Mouse (Mus musculus) limb, embryonic 15.5 days (tissue): Measurements from ENCODE around the gene Gm10750. TPM values are rescaled to one million over a fixed set of nuclear protein-coding genes. Genes with fewer than 3 reads are reported as not detected.
"Not testable (repeated sequence)": the region's sequence is repeated elsewhere in the genome, so short reads cannot be mapped to it uniquely, and the experiment has no call there.

Experiments used
- ATAC-seq: fragments of 200-750 bp; cut with Nextera tagmentation; 2 replicates; pipeline ENCODE4 v1.8.0; 2017; ENCODE audit warnings: low read depth, moderate TSS enrichment; ENCODE audit not compliant: insufficient number of reproducible peaks, low FRiP score, low TSS enrichment
- H3K27ac ChIP-seq: fragments of 300-500 bp; sonication (generic); 2 replicates; pipeline ENCODE4 v1.5.1; 2015; ENCODE audit warnings: moderate library complexity, mild to moderate bottlenecking, inconsistent platforms
- H3K27me3 ChIP-seq: fragments of 300-500 bp; sonication (generic); 2 replicates; pipeline ENCODE4 v1.6.1; 2015; ENCODE audit warnings: inconsistent platforms
- H3K36me3 ChIP-seq: fragments of 300-500 bp; sonication (generic); 2 replicates; pipeline ENCODE4 v1.6.1; 2015; ENCODE audit warnings: inconsistent platforms
- H3K4me1 ChIP-seq: fragments of 300-500 bp; sonication (generic); 2 replicates; pipeline ENCODE4 v1.6.1; 2015; ENCODE audit warnings: inconsistent platforms
- H3K4me2 ChIP-seq: fragments of 300-500 bp; sonication (generic); 2 replicates; pipeline ENCODE4 v1.6.1; 2015; ENCODE audit warnings: mild to moderate bottlenecking, inconsistent platforms
- H3K4me3 ChIP-seq: fragments of 300-500 bp; sonication (generic); 2 replicates; pipeline ENCODE4 v1.5.1; 2015; ENCODE audit warnings: mild to moderate bottlenecking, inconsistent platforms
- H3K9ac ChIP-seq: fragments of 300-500 bp; sonication (generic); 2 replicates; pipeline ENCODE4 v1.6.1; 2015; ENCODE audit warnings: inconsistent platforms
- H3K9me3 ChIP-seq: fragments of 300-500 bp; sonication (generic); 2 replicates; pipeline ENCODE4 v1.6.1; 2016; ENCODE audit warnings: inconsistent platforms
- WGBS: fragments of 180-500 bp; shearing (Covaris S2); methylation state at CpG from one replicate; pipeline ENCODE4 v1.1.7; 2015; 5-methylcytosine and 5-hydroxymethylcytosine counted together
- polyA plus RNA-seq: library from polyadenylated mRNA; unstranded; fragments of >200 nt; fragmentation: Nextera tagmentation; extraction: Ambion mirVana; gene quantifications from 2 replicates; pipeline ENCODE4 v1.2.1, GENCODE M21; 2015

Gene Gm10750
- not detected in 2 replicates for polyA plus RNA-seq

DNA sequence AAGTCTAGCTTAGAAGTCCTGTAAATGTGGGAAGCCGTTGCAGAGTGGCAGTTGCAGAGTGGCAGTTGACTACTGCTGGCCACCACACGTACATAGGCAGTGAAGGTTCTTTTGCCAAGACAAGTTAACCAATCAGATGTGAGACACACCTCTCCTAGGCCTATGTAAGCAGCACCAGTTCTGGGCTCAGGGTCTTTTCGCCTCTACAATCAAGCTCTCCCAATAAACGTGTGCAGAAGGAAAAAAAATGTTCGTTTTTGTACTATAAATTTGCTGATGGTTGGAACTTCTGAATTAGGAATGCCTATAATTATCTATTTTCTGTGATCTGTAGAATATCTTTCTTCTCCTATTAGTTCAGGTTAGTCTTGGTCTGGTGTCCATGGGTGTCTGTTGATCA is at the start of gene Gm10750:
TSS of gene Gm10750 (minus strand) at position 101 of the 400 bp plus-strand sequence.
- not testable (repeated sequence) for H3K4me3 ChIP-seq, H3K27me3 ChIP-seq
- 69% methylated on average over 5 of the region's 5 CpGs for WGBS

DNA sequence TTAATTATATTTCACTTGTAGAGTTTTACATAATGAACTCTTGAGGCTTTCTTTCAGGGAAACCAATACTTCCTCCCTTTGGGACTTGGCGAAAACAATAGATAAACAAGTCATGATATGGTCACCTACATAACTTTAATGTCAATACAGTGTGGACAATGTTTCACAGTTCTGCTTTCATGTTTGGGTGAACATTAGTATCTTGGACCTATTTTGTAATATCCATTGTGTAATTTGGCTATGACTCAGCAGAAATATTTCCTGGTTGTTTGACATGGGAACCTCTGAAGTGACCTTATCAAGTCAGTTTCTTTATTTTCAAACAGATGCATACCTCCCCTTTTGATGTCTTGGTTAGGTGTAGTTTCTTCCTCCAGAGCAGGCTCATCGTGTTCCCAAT is 12.2 kb downstream of the Gm10750 start:
- Histone ChIP-seq H3K9me3 (no peaks in the 10 kb centered on the region), H3K27ac (no peak overlapping the region), H3K27me3 (no peaks in the 10 kb centered on the region), H3K4me2 (no peak overlapping the region), H3K36me3 (no peaks in the 10 kb centered on the region), H3K9ac (no peak overlapping the region), H3K4me1 (no peaks in the 10 kb centered on the region), H3K4me3 (no peak overlapping the region)
- WGBS: 70% methylated on average over 2 of the region's 2 CpGs
- ATAC-seq: no peak

More for the DNA sequence above, at the start of gene Gm10750:
- not testable (repeated sequence) for H3K4me1 ChIP-seq, ATAC-seq, H3K36me3 ChIP-seq, H3K27ac ChIP-seq, H3K9me3 ChIP-seq, H3K9ac ChIP-seq, H3K4me2 ChIP-seq

DNA sequence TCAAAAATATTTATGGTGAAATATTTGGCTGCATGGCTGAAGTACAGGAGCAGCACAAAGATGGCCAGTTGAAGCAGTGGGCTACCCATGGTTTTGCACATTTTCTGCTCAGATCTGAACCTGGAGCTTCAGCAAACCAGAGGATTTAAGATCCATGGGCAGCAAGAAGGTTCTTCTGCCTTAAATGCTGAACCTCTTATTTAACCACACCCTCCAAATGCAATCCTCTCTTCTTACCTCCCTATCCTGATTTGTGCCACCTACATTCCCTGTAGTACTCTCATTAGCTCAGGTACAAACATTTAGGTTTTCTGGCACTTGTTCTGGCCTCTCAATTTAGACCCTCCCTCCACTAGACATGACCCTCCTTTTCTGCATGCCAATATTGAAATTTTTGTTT is 13.9 kb downstream of the Gm10750 start, which contains the start of gene Gm1330:
TSS of gene Gm1330 (minus strand) at position 101 of the 400 bp plus-strand sequence.
- no peak within 1 kb of the TSS for H3K4me2 ChIP-seq
- no peak for ATAC-seq
- no peak within 1 kb of the TSS for H3K9ac ChIP-seq
- H3K9me3 ChIP-seq: no peaks in the 10 kb centered on the region
- H3K36me3 ChIP-seq: no peaks in the 10 kb centered on the region
- no peak within 1 kb of the TSS for H3K4me3 ChIP-seq
- no peaks in the 10 kb centered on the region for H3K27me3 ChIP-seq
- no peaks in the 10 kb centered on the region for H3K4me1 ChIP-seq
- no peak within 1 kb of the TSS for H3K27ac ChIP-seq

DNA sequence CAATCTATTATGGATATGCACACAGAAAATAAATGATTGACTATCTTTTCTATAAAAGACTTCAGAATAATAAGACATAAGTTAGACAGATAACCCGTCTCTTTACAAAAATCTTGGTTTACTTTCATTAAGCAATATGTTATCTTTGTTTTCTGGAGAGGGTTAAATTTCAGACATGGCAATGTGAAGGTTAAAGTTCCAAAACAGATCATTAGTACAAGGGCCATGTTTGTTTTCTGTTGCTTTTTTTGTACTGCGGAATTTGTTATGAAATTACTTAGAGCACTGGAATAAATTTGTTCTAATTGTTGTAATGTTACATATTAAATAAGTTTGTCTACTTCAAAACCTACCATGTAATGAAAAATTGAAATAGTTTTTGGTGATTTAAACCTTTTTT is 21.9 kb downstream of the Gm10750 start:
- Histone ChIP-seq H3K9me3 (no peaks in the 10 kb centered on the region), H3K27me3 (no peaks in the 10 kb centered on the region), H3K4me3 (no peak overlapping the region), H3K36me3 (no peaks in the 10 kb centered on the region), H3K27ac (no peak overlapping the region), H3K4me1 (no peaks in the 10 kb centered on the region), H3K9ac (no peak overlapping the region), H3K4me2 (no peak overlapping the region)
- no peak for ATAC-seq
- 89% methylated on average over 2 of the region's 2 CpGs for WGBS

Other genes starting within 250 kb of the Gm10750 start
- not detected in 2 replicates for gene Cst11, start 245.7 kb downstream of the Gm10750 start, polyA plus RNA-seq
- gene 8030411F24Rik, start 235.2 kb downstream of the Gm10750 start, polyA plus RNA-seq: 0.31 and 0.70 TPM in 2 replicates
- gene Cst12, start 227.9 kb downstream of the Gm10750 start, polyA plus RNA-seq: not detected in 2 replicates
- gene Cst8, start 218.5 kb downstream of the Gm10750 start, polyA plus RNA-seq: not detected in 2 replicates
- not detected in 2 replicates for gene Cst13, start 197.2 kb downstream of the Gm10750 start, polyA plus RNA-seq
- gene Cst9, start 182.1 kb downstream of the Gm10750 start, polyA plus RNA-seq: not detected in 2 replicates
- not detected in 2 replicates for gene 9230104L09Rik, start 152.2 kb downstream of the Gm10750 start, polyA plus RNA-seq
- 548 and 588 TPM in 2 replicates for gene Cst3, start 141.5 kb downstream of the Gm10750 start, polyA plus RNA-seq
- not detected in 2 replicates for gene Gm1330, start 14.0 kb downstream of the Gm10750 start, polyA plus RNA-seq